Mouse (Mus musculus) E14TG2a.4 (cell line): ENCODE data around the gene Shroom1.

ENCODE experiments used
- CTCF ChIP-seq: conservative IDR thresholded peaks from 2 replicates; pipeline ENCODE4 v1.5.1; 2014; ENCODE audit warnings: low read length
- NANOG ChIP-seq: IDR thresholded peaks from 2 replicates; pipeline ENCODE4 v1.6.1; 2014; ENCODE audit warnings: borderline replicate concordance, low read length, mixed read lengths
- POU5F1 ChIP-seq: IDR thresholded peaks from 2 replicates; pipeline ENCODE4 v1.6.1; 2014; ENCODE audit warnings: low read length, borderline replicate concordance

DNA sequence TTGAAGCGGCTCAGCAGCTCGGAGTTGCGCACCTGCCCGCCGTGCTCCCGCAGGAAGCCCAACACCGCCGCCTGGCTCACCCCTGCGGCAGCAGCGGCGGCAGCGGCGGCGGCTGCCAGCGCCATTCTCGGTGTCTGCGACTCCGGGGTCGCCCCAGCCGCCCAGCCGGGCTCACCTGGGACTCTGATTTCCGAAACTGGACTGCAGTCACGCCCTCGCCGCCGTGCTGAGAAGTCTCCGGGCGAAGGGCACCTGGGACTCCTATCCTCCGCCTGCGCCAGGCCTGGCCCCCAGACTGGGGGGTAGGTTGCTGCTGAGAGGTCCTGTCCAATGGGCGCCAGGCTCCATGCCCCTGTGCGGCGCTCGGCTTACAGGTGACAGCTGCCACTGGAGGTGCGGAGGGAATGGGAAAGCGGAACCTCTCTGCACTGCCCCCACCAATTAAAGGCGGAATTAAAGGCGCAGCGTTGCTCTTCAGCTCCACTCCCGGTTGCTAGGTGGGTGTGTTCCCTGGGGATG lies 22.8 kb downstream of the Shroom1 start, which contains the start of the genes Gm9945 and Sowaha:
- no peak for TF ChIP-seq CTCF
- TF ChIP-seq POU5F1: no peak
- TF ChIP-seq NANOG: no peak
